Mouse (Mus musculus) megakaryocyte, embryonic 14.5 days (primary cell): ENCODE measurements around the gene Adpgk. TPM values are rescaled to one million over a fixed set of nuclear protein-coding genes. Genes with fewer than 3 reads are reported as not detected.

Experiments used
- H3K27me3 ChIP-seq: replicated peaks from 2 replicates; pipeline ENCODE3; 2012; ENCODE audit warnings: inconsistent platforms
- H3K36me3 ChIP-seq: replicated peaks from 2 replicates; pipeline ENCODE3; 2012; ENCODE audit warnings: low read length, inconsistent platforms, mixed read lengths
- H3K4me1 ChIP-seq: 2 replicates; pipeline ENCODE4 v1.6.1; 2012; ENCODE audit warnings: inconsistent platforms
- H3K4me3 ChIP-seq: replicated peaks from 2 replicates; pipeline ENCODE3; 2012; ENCODE audit warnings: moderate library complexity, mild to moderate bottlenecking, inconsistent platforms
- H3K9me3 ChIP-seq: 2 replicates; pipeline ENCODE4 v1.6.1; 2012; ENCODE audit warnings: inconsistent platforms
- FLI1 ChIP-seq: IDR thresholded peaks from 2 replicates; pipeline ENCODE4 v1.6.1; 2012; ENCODE audit warnings: low read length, inconsistent platforms, mixed read lengths
- GATA1 ChIP-seq: IDR thresholded peaks from 3 replicates; pipeline ENCODE4 v1.6.1; 2012; ENCODE audit warnings: mixed read lengths, low read length, inconsistent platforms, borderline replicate concordance
- polyA plus RNA-seq: library from polyadenylated mRNA; stranded (reverse); fragments of >175 nt; gene quantifications from 2 replicates; pipeline ENCODE4 v1.2.3, GENCODE M21; 2012; ENCODE audit warnings: low replicate concordance; ENCODE audit not compliant: insufficient read depth

Adpgk gene
- polyA plus RNA-seq, 1 experiment, result 2.0 TPM

DNA sequence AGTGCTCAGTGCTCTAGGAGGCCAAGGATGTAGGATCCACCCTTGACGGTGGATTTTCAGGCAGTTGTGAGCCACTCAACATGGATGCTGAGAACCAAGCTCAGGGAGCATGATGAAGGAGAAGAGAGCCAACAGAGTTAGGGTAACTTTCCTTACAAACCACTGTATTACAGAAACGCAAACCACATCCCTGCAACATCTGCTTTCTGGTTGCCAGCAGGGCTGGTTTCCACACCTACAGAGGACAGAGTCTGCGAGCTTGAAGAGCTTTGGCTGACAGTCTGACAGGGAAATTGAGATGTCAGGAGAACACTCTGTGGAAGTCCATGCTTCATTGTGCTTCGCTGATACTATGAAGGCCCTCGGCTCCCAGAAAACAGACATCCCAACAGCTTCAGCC lies 3.3 kb upstream of the Adpgk start:
- H3K4me1 ChIP-seq, result peaks cover 31% of the 10 kb centered on the region
- H3K9me3 ChIP-seq, result no peaks in the 10 kb centered on the region
- peaks cover 7% of the 10 kb centered on the region for H3K27me3 ChIP-seq
- TF ChIP-seq FLI1, result no peak
- TF ChIP-seq GATA1, result no peak
- H3K36me3 ChIP-seq, result no peaks in the 10 kb centered on the region
- H3K4me3 ChIP-seq, result peak overlapping the region; percentile 8

DNA sequence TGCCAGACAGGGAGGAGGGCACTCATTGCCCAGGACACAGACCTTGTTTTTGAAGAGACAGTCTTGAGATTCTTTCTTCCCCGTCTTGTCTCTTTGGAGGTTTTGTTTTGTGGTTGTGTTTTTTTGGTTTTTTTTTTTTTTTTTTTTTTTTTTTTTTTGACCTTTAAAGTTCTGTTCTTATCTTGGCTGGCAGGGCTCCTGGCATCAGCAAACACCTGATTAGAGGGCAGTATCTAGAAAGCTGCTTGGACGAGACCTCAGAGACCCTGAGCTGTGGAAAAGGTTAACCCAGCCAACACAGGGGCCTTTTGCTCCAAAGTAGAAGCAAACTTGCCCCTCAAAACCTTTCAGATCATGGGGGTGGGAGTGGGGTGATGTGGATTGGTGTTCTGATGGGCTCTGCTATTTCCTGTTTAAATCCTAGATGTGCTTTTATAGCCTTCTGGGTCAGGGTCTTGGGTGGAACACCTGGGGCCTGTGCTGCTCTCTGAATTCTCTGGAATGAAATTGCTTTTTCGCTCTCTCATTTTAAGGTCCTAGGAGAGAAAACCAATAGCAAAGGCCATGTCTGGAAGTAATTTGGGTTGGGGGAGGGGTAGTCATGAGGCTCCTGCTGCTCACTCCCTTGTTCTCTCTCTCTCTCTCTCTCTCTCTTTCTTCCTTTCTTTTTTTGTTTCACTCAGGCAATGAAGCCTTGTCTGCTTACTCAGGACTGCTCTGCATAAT lies 2.5 kb upstream of the Adpgk start:
- H3K4me3 ChIP-seq, result no peak overlapping the region
- peaks cover 39% of the 10 kb centered on the region for H3K4me1 ChIP-seq
- no peak for TF ChIP-seq FLI1
- TF ChIP-seq GATA1, result no peak
- H3K36me3 ChIP-seq, result no peaks in the 10 kb centered on the region
- H3K27me3 ChIP-seq, result peaks cover 7% of the 10 kb centered on the region
- no peaks in the 10 kb centered on the region for H3K9me3 ChIP-seq

DNA sequence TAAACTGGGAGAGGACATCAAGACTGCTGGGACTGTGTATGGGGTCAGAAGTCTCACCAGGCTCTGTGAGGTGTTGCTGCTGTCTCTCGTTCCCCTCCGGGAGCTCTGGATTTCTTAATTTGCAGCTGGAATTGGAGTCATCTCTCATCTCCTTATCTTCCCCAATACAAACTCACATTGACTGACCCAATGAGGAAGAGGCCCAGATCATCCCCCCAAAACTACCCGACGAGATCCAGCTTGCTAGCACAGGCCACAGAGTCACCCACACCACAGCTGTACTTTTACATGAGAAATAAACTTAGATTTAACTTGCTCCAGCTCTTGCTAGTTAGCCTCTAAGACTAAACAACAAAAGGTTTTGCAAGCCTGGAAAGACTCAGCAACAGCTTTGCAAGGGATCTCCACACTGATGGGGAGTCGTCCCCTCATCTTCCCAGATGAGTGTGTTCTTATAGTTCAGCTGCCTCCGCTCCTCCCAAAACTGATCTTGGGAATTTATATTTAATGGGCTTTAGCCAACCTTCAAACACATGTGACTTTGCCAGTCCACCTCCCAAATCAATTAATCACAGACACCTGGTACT lies 1.7 kb upstream of the Adpgk start:
- TF ChIP-seq GATA1 (no peak), FLI1 (no peak)
- no peaks in the 10 kb centered on the region for H3K9me3 ChIP-seq
- no peak overlapping the region for H3K4me3 ChIP-seq
- no peaks in the 10 kb centered on the region for H3K36me3 ChIP-seq
- H3K27me3 ChIP-seq, result peaks cover 6% of the 10 kb centered on the region
- peaks cover 47% of the 10 kb centered on the region for H3K4me1 ChIP-seq

DNA sequence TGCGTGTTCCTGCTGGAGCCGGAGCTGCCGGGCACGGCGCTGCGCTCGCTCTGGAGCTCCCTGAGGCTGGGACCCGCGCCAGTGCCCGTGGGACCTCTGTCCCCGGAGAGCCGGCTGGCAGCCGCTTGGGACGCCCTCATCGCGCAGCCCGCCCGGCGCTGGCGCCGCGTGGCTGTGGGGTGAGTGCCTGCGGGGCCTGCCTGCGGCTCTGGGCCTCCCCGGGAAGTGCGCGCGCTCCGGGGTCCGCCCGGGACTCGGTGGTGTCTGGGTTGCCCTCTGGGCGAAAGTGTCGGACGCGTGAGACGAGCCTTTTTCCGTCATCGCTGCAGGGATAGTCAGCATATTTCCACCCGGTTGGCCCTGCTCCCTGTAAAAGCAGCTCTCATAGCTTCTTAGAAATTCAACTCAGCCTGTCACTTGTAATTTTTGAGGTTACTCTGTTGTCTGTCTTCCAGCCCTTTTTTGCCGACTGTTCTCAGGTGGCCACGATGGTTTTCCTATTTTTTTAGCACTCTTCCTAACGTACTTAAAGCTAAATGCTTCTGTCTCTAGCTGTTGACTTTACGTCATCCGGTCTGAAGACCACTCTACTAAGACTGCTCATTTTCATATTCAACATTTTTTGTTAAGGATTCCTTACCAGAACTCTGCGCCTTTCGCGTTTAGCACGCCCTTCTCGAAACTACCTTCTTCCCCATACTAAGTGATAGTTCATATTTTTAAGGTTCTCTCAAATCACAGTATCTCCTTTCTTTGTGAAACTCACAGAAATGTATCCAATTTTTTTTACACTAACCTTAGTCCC lies 532 bp downstream of the Adpgk start:
- peaks cover 63% of the 10 kb centered on the region for H3K4me1 ChIP-seq
- peaks cover 4% of the 10 kb centered on the region for H3K36me3 ChIP-seq
- TF ChIP-seq FLI1 (no peak), GATA1 (no peak)
- H3K4me3 ChIP-seq, result peak overlapping the region; percentile 96
- H3K27me3 ChIP-seq, result peaks cover 6% of the 10 kb centered on the region
- no peaks in the 10 kb centered on the region for H3K9me3 ChIP-seq

DNA sequence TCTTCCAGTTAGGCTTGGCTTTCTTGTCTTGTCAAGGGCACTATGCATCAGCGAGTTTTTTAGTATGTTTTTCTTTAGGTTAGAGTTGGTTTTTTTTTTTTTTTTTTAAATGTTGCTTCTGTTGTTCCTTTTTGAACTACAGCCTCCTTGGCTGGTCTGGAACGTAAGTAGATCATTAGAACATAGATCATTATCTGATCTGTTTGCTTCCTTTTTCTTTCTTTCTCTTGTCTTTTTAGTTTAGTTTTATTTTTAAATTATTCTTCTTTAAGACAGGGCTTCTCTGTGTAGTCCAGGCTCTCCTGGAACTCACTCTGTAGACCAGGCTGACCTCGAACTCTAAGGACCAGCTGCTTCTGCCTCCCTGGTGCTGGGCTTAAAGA lies 1.1 kb downstream of the Adpgk start:
- Histone ChIP-seq H3K9me3 (no peaks in the 10 kb centered on the region), H3K4me1 (peaks cover 58% of the 10 kb centered on the region), H3K4me3 (peak overlapping the region; percentile 96), H3K27me3 (peaks cover 6% of the 10 kb centered on the region), H3K36me3 (peaks cover 7% of the 10 kb centered on the region)
- TF ChIP-seq FLI1 (no peak), GATA1 (no peak)

DNA sequence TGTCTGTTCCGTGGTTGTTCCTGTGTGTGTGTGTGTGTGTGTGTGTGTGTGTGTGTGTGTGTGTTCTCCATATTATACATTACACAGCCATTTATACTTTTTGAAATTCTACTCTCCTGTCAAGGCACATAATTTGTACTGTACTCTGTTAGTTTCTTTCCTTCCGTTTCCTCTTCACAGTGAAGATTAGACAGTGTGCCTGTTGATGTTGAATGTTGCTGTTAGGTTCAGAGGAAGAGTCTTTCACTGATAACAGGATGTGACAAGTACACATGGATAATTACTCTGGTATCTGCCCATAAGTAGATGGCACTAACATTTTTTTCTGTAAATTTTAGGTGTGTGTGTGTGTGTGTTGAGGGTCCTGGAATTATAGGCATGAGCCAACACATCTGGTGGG lies 5.1 kb downstream of the Adpgk start:
- no peak for TF ChIP-seq FLI1
- no peak for TF ChIP-seq GATA1
- no peaks in the 10 kb centered on the region for H3K27me3 ChIP-seq
- peaks cover 45% of the 10 kb centered on the region for H3K36me3 ChIP-seq
- H3K9me3 ChIP-seq, result no peaks in the 10 kb centered on the region
- peaks cover 41% of the 10 kb centered on the region for H3K4me1 ChIP-seq
- no peak overlapping the region for H3K4me3 ChIP-seq

DNA sequence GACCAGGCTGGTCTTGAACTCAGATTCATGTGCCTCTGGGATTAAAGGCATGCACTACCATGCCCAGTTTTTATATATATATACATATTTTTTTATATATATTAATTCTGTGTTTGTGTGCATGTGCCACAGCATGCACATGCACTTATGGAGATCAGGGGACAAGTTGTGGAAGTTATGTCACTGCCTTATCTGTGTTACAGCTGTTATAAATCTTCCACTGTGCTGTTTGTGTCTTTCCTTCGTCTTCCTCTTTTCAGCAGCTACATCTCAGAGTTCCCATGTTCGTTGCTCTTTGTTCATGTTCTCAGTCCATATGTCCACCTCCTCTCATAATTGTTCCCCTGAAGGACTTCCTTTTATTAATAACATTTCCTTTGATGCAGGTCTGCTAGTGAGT lies 16.5 kb downstream of the Adpgk start:
- H3K9me3 ChIP-seq, result no peaks in the 10 kb centered on the region
- no peaks in the 10 kb centered on the region for H3K4me1 ChIP-seq
- no peaks in the 10 kb centered on the region for H3K27me3 ChIP-seq
- H3K4me3 ChIP-seq, result no peak overlapping the region
- peaks cover 77% of the 10 kb centered on the region for H3K36me3 ChIP-seq
- TF ChIP-seq FLI1 (no peak), GATA1 (no peak)

DNA sequence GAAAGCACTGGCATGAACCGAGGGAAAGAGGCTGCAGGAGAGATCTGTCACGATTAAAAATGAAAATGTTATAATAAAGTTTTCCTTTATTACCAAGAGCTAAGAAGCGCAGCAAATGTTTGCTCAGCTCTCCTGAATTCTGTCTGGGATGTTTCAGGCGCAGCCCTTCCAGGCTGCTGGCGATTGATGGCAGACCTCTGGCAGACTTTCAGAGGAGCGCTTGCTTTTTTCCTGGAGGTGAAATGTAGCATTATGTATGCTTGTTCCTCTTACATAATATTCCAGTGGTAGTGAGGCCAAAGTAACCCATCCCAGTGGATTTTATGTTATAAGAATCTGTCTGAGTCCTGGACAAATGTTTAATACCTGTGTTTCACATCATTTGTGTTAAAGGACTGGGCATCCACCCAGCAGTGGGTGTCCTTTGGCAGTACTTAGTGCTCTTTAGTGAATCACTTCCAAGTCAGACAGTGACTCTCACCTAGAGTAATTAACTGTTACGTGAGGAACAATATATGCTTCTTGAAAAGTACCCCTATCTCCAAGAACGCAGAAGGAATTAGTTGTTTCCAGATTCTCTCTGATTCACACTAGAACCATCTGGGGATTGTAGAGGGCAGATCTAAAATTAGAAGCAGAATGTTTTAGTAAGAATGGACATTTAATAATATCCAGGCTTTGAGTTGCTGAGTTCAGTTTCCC lies 19.4 kb downstream of the Adpgk start:
- Histone ChIP-seq H3K9me3 (no peaks in the 10 kb centered on the region), H3K36me3 (peaks cover 83% of the 10 kb centered on the region), H3K27me3 (no peaks in the 10 kb centered on the region), H3K4me1 (no peaks in the 10 kb centered on the region), H3K4me3 (no peak overlapping the region)
- TF ChIP-seq FLI1, result no peak
- no peak for TF ChIP-seq GATA1

DNA sequence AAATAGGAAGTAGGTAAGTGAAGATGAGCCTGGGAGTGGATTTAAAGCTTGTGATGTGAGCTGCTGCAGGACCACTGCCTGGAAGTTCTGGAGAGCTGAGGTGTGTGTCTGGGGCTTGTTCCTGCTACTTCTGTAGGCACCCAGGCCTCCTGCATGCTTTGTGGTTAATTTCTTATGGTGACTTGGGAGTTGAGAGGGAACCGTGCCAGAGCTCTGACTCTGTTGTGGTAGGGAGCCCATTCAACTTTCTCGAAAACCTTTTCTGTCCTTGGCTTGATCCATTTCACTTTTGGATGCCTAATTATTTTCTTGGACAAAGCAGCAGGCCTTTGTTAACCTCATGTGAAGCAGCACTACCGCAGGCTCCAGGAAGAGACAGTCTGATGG lies 19.9 kb downstream of the Adpgk start:
- no peaks in the 10 kb centered on the region for H3K27me3 ChIP-seq
- H3K4me3 ChIP-seq, result no peak overlapping the region
- H3K4me1 ChIP-seq, result no peaks in the 10 kb centered on the region
- no peak for TF ChIP-seq FLI1
- TF ChIP-seq GATA1, result no peak
- no peaks in the 10 kb centered on the region for H3K9me3 ChIP-seq
- H3K36me3 ChIP-seq, result peaks cover 82% of the 10 kb centered on the region

DNA sequence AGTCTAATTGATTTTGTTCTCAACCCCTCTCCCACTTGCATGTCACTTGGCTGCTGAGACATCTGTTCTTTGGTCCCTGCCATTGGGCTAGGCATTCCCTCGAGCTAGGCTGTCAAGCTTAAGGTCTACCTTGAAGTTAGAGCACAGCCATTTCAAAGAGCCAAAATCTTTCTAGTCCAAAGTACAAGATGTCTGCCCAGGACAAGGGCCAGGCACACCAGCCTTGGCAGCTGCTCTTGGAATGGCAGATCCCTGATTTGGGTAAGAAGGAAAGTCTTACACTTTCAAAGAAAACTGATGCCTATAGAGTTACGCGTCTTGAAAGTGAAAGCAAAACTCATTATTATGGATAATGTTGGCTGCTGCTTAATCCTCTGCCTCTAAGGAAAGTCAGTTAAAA lies 24.8 kb downstream of the Adpgk start:
- H3K36me3 ChIP-seq, result peaks cover 83% of the 10 kb centered on the region
- H3K27me3 ChIP-seq, result no peaks in the 10 kb centered on the region
- no peak overlapping the region for H3K4me3 ChIP-seq
- TF ChIP-seq GATA1 (no peak), FLI1 (no peak)
- no peaks in the 10 kb centered on the region for H3K9me3 ChIP-seq
- no peaks in the 10 kb centered on the region for H3K4me1 ChIP-seq
